Comparison of ENCODE assay signal across 8 mouse cellular contexts in the genomic region with DNA sequence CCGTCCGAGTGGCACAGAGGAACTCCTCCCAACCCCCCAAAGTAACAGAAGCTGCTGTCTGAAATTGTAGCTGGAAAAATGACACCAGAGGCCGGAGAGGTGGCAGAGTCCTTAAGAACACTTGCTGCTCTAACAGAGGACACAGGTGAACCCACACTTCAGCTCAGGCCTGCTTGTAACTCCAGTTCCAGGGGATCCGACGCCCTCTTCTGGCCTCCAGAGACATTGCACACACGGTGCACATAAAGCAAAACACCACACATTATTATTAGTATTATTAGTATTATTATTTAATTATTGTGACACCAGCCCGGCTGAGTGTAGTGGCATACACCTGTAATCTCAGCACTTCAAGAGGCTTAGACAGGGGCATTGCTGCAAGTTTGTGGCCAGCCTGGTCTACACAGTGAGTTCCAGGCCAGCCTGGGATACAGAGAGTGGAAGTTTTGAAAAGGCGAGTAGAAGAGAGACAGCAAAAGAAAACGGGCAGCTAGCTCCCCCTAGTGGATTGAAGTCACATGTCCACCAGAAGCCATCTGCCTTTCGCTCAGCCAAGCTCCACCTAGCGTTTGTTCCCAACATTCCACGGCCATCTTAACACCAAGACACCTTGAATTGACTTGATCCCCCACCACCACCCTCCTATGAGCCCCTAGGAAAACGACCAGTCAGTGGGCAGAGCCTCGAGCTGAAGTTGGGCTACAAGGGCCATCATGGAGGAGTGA. TPM values are rescaled to one million over a fixed set of nuclear protein-coding genes. Genes with fewer than 3 reads are reported as not detected.
DNase-seq lines count a peak whose midpoint lies in the region; ATAC-seq and TF ChIP-seq lines count a peak whose summit lies in the region.

No protein-coding gene starts in this region.

- no peak for TF ChIP-seq POLR2A in cerebellum, adult 2 months (IDR thresholded peaks at IDR 0.05; ENCODE audit: borderline replicate concordance, insufficient read depth, low read length)

- H3K4me1 ChIP-seq in cerebellum, adult 2 months (ENCODE audit: control insufficient read depth, insufficient read depth, low read length), result peaks cover 6% of the 10 kb centered on the region
- H3K4me1 ChIP-seq in forebrain, postnatal 0 days (ENCODE audit: insufficient read depth), result peaks cover 15% of the 10 kb centered on the region
- H3K4me1 ChIP-seq in lung, embryonic 15.5 days, result peaks cover 28% of the 10 kb centered on the region

- H3K9ac ChIP-seq in forebrain, postnatal 0 days, result no peak overlapping the region
- H3K9ac ChIP-seq in lung, embryonic 15.5 days, result no peak overlapping the region

- H3K27me3 ChIP-seq in cerebellum, adult 2 months (ENCODE audit: control insufficient read depth, insufficient read depth, low read length), result no peaks in the 10 kb centered on the region
- no peaks in the 10 kb centered on the region for H3K27me3 ChIP-seq in forebrain, postnatal 0 days (ENCODE audit: insufficient read depth, low read length)
- H3K27me3 ChIP-seq in lung, embryonic 15.5 days, result no peaks in the 10 kb centered on the region

- H3K4me3 ChIP-seq in cerebellum, adult 2 months (replicated peaks; ENCODE audit: insufficient read depth, low read depth, low read length), result no peak overlapping the region
- no peak overlapping the region for H3K4me3 ChIP-seq in forebrain, postnatal 0 days (ENCODE audit: low read depth, low read length)
- no peak overlapping the region for H3K4me3 ChIP-seq in lung, embryonic 15.5 days

- H3K36me3 ChIP-seq in forebrain, postnatal 0 days (ENCODE audit: insufficient read depth), result no peaks in the 10 kb centered on the region
- H3K36me3 ChIP-seq in lung, embryonic 15.5 days, result no peaks in the 10 kb centered on the region

- peak; percentile 95 for DNase-seq in MN1 (ENCODE audit: low spot score)
- peak; percentile 85 for DNase-seq in cerebellum, adult 2 months
- peak; percentile 88 for DNase-seq in forebrain, postnatal 0 days
- DNase-seq in heart, postnatal 4 days, result peak; percentile 87
- peak; percentile 72 to 89 for DNase-seq in layer of hippocampus, adult 8-10 months (ENCODE audit: low spot score in 2 of 2)
- DNase-seq in ovary, postnatal 14 days (ENCODE audit: low spot score), result peak; percentile 76
- peak; percentile 75 to 91 for DNase-seq in thymus, postnatal 10 days (ENCODE audit: low spot score in 2 of 2)

- 26% methylated on average over 14 of the region's 14 CpGs for whole genome bisulfite sequencing in cerebellum, adult 2 months
- 26% methylated on average over 14 of the region's 14 CpGs for WGBS in forebrain, postnatal 0 days
- 24% methylated on average over 14 of the region's 14 CpGs for WGBS in lung, embryonic 15.5 days

- H3K4me2 ChIP-seq in forebrain, postnatal 0 days (ENCODE audit: low read depth), result peak overlapping the region; percentile 91
- H3K4me2 ChIP-seq in lung, embryonic 15.5 days, result peak overlapping the region; percentile 80

- H3K9me3 ChIP-seq in forebrain, postnatal 0 days (ENCODE audit: low read length), result no peaks in the 10 kb centered on the region
- no peaks in the 10 kb centered on the region for H3K9me3 ChIP-seq in lung, embryonic 15.5 days

- 0 out of 2 replicates have a peak overlapping the region, but pooled peaks have one; percentile 26 for H3K27ac ChIP-seq in cerebellum, adult 2 months (ENCODE audit: insufficient read depth, low read length)
- peak overlapping the region; percentile 71; the same call in 1 of the 2 replicates for H3K27ac ChIP-seq in forebrain, postnatal 0 days (ENCODE audit: low read depth, low read length)
- peak overlapping the region; percentile 22; the same call in 1 of the 2 replicates for H3K27ac ChIP-seq in lung, embryonic 15.5 days

- peak; percentile 94 for TF ChIP-seq CTCF in cerebellum, adult 2 months (IDR thresholded peaks at IDR 0.05; ENCODE audit: borderline replicate concordance, insufficient read depth, low read depth, low read length)
- peak; percentile 99 for TF ChIP-seq CTCF in forebrain, postnatal 0 days (IDR thresholded peaks at IDR 0.05; ENCODE audit: low read depth)

- ATAC-seq in forebrain, postnatal 0 days, result peak; percentile 21
- no peak for ATAC-seq in lung, embryonic 15.5 days (ENCODE audit: borderline replicate concordance, extremely low read depth, low FRiP score, low TSS enrichment)

RNA-seq across cellular contexts. Expression of a gene that starts 1.0 kb away (rescaled TPM):
- 10.8 and 11.0 TPM in 2 replicates for polyA plus RNA-seq in cerebellum, adult 2 months (2012; rRNA removed)
- total RNA-seq in forebrain, postnatal 0 days (2014; rRNA removed), result 21.0 and 21.1 TPM in 2 replicates
- polyA plus RNA-seq in forebrain, postnatal 0 days (2015; fragmentation: Nextera tagmentation; extraction: Ambion mirVana), result 6.8 and 9.4 TPM in 2 replicates
- total RNA-seq in heart, postnatal 4 days (2021), result 1 to 10 TPM; 9.0 to 9.2 TPM
- total RNA-seq in layer of hippocampus, adult 8-10 months (2022), result 10 to 100 TPM; 12.5 to 15.9 (median 15.5) TPM
- polyA plus RNA-seq in lung, embryonic 15.5 days (2015; fragmentation: Nextera tagmentation; extraction: Ambion mirVana), result 12.3 and 14.8 TPM in 2 replicates
